Mouse (Mus musculus): ENCODE measurements around the gene Gprin1. TPM values are rescaled to one million over a fixed set of nuclear protein-coding genes. Genes with fewer than 3 reads are reported as not detected.

The Gprin1 gene
- polyA plus RNA-seq, 2 experiments: 0.01 to 0.03 TPM

DNA sequence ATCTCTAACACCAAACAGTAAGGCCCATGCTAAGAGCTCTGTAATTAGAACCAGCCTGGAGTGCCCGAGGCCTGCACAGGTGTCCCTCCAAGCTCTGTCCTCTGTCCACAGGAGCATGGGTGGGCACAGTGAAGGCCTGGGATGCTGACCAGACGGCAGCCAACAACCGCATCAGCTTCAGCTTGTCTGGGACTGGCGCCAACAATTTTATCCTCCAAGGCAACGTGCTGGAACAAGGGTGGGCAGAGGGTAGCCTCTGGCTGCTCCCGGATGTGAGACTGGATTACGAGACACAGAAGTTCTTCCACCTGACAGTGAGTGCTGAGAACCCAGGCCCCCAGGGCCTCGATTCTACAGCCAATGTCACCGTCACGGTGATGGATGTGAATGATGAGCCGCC lies 23.5 kb downstream of the Gprin1 start:
- TF ChIP-seq EP300 (IDR thresholded peaks at IDR 0.05; ENCODE audit: low read depth): no peak
- Histone ChIP-seq H3K27me3 (ENCODE audit: control insufficient read depth, insufficient read depth, low read length) (no peaks in the 10 kb centered on the region), H3K9me3 (ENCODE audit: control insufficient read depth, low read length) (peaks cover 3% of the 10 kb centered on the region; the same call in 1 of the 2 replicates), H3K36me3 (replicated peaks; ENCODE audit: control insufficient read depth, insufficient read depth, low read depth) (no peaks in the 10 kb centered on the region), H3K9ac (replicated peaks) (no peak overlapping the region), H3K4me3 (ENCODE audit: insufficient read depth in 1 of 2, low read depth in 2 of 2, low read length in 2 of 2) (no peak overlapping the region), H3K27ac (no peak overlapping the region), H3K4me1 (replicated peaks; ENCODE audit: control insufficient read depth in 2 of 2, insufficient read depth in 2 of 2, low read length in 1 of 2) (no peaks in the 10 kb centered on the region), H3K4me2 (ENCODE audit: low read depth) (no peak overlapping the region)
- 64% methylated on average over 11 of the region's 11 CpGs for WGBS (ENCODE audit: insufficient replicate concordance)
- no peak for ATAC-seq (ENCODE audit: insufficient read depth)
- no peak for DNase-seq (ENCODE audit: low read depth in 3 of 3, low spot score in 3 of 3)

GRCm38 (mm10) chr13:54723143-54723542 lies 26.5 kb downstream of the Gprin1 start:
- H3K9ac ChIP-seq (replicated peaks): no peak overlapping the region
- no peak overlapping the region for H3K27ac ChIP-seq
- DNase-seq (ENCODE audit: low read depth in 3 of 3, low spot score in 3 of 3): no peak
- H3K4me3 ChIP-seq (ENCODE audit: insufficient read depth in 1 of 2, low read depth in 2 of 2, low read length in 2 of 2): no peak overlapping the region
- no peaks in the 10 kb centered on the region for H3K27me3 ChIP-seq (ENCODE audit: control insufficient read depth, insufficient read depth, low read length)
- TF ChIP-seq EP300 (IDR thresholded peaks at IDR 0.05; ENCODE audit: low read depth) (no peak), CTCF (IDR thresholded peaks at IDR 0.05; ENCODE audit: low read depth) (peak; percentile 52)
- WGBS (ENCODE audit: insufficient replicate concordance): 89% methylated on average over 3 of the region's 3 CpGs
- no peaks in the 10 kb centered on the region for H3K36me3 ChIP-seq (replicated peaks; ENCODE audit: control insufficient read depth, insufficient read depth, low read depth)
- H3K4me2 ChIP-seq (ENCODE audit: low read depth): no peak overlapping the region
- H3K9me3 ChIP-seq (ENCODE audit: control insufficient read depth, low read length): peaks cover 3% of the 10 kb centered on the region; the same call in 1 of the 2 replicates
- H3K4me1 ChIP-seq (replicated peaks; ENCODE audit: control insufficient read depth in 2 of 2, insufficient read depth in 2 of 2, low read length in 1 of 2): no peaks in the 10 kb centered on the region
- ATAC-seq (ENCODE audit: insufficient read depth): no peak

- ATAC-seq (ENCODE audit: insufficient read depth): 0 out of 2 replicates have a peak, but pooled peaks have one; percentile 39
Observed at GRCm38 (mm10) chr13:54716916-54717315, 32.8 kb downstream of the Gprin1 start.

GRCm38 (mm10) chr13:54714996-54715395 lies 34.7 kb downstream of the Gprin1 start:
- no peak overlapping the region for H3K4me2 ChIP-seq (ENCODE audit: low read depth)
- no peak overlapping the region for H3K4me3 ChIP-seq (ENCODE audit: insufficient read depth in 1 of 2, low read depth in 2 of 2, low read length in 2 of 2)
- 63% methylated on average over 10 of the region's 10 CpGs for WGBS (ENCODE audit: insufficient replicate concordance)
- no peaks in the 10 kb centered on the region for H3K4me1 ChIP-seq (replicated peaks; ENCODE audit: control insufficient read depth in 2 of 2, insufficient read depth in 2 of 2, low read length in 1 of 2)
- H3K9ac ChIP-seq (replicated peaks): no peak overlapping the region
- H3K27me3 ChIP-seq (ENCODE audit: control insufficient read depth, insufficient read depth, low read length): no peaks in the 10 kb centered on the region
- DNase-seq (ENCODE audit: low read depth in 3 of 3, low spot score in 3 of 3) (no peak), ATAC-seq (ENCODE audit: insufficient read depth) (no peak)
- H3K27ac ChIP-seq: no peak overlapping the region
- TF ChIP-seq CTCF (IDR thresholded peaks at IDR 0.05; ENCODE audit: low read depth) (no peak), EP300 (IDR thresholded peaks at IDR 0.05; ENCODE audit: low read depth) (no peak)
- H3K9me3 ChIP-seq (ENCODE audit: control insufficient read depth, low read length): no peaks in the 10 kb centered on the region
- H3K36me3 ChIP-seq (replicated peaks; ENCODE audit: control insufficient read depth, insufficient read depth, low read depth): no peaks in the 10 kb centered on the region

More at GRCm38 (mm10) chr13:54716916-54717315, 32.8 kb downstream of the Gprin1 start:
- Histone ChIP-seq H3K27me3 (ENCODE audit: control insufficient read depth, insufficient read depth, low read length) (no peaks in the 10 kb centered on the region), H3K4me3 (ENCODE audit: insufficient read depth in 1 of 2, low read depth in 2 of 2, low read length in 2 of 2) (no peak overlapping the region), H3K36me3 (replicated peaks; ENCODE audit: control insufficient read depth, insufficient read depth, low read depth) (no peaks in the 10 kb centered on the region), H3K4me2 (ENCODE audit: low read depth) (no peak overlapping the region), H3K9me3 (ENCODE audit: control insufficient read depth, low read length) (no peaks in the 10 kb centered on the region), H3K4me1 (replicated peaks; ENCODE audit: control insufficient read depth in 2 of 2, insufficient read depth in 2 of 2, low read length in 1 of 2) (no peaks in the 10 kb centered on the region), H3K27ac (no peak overlapping the region), H3K9ac (replicated peaks) (no peak overlapping the region)
- DNase-seq (ENCODE audit: low read depth in 3 of 3, low spot score in 3 of 3): no peak
- TF ChIP-seq EP300 (IDR thresholded peaks at IDR 0.05; ENCODE audit: low read depth): no peak
- peak; percentile 82 for TF ChIP-seq CTCF (IDR thresholded peaks at IDR 0.05; ENCODE audit: low read depth)
- 3% methylated on average over 5 of the region's 5 CpGs for WGBS (ENCODE audit: insufficient replicate concordance)

DNA sequence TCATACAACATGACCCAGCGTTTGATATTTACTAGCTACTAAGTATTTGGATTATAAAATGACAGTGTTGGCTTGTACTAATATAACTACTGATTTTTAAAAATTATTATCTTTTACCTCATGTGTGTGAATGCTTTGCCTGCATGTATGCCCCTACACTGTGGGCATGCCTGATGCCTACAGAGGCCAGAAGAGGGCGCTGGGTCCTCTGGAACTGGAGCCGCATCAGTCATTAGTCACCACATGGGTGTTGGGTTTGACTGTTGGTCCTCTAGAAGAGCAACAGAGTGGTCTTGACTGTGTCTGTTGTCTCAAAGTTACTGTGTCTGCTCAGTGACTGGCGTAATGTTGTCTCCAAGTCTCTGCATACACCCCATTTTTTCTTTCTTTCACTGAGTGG lies 35.3 kb downstream of the Gprin1 start:
- TF ChIP-seq EP300 (IDR thresholded peaks at IDR 0.05; ENCODE audit: low read depth) (no peak), CTCF (IDR thresholded peaks at IDR 0.05; ENCODE audit: low read depth) (peak; percentile 40; the same call in 1 of the 2 replicates)
- Histone ChIP-seq H3K27ac (no peak overlapping the region), H3K4me2 (ENCODE audit: low read depth) (no peak overlapping the region), H3K4me1 (replicated peaks; ENCODE audit: control insufficient read depth in 2 of 2, insufficient read depth in 2 of 2, low read length in 1 of 2) (no peaks in the 10 kb centered on the region), H3K9me3 (ENCODE audit: control insufficient read depth, low read length) (no peaks in the 10 kb centered on the region), H3K27me3 (ENCODE audit: control insufficient read depth, insufficient read depth, low read length) (no peaks in the 10 kb centered on the region), H3K4me3 (ENCODE audit: insufficient read depth in 1 of 2, low read depth in 2 of 2, low read length in 2 of 2) (no peak overlapping the region), H3K36me3 (replicated peaks; ENCODE audit: control insufficient read depth, insufficient read depth, low read depth) (no peaks in the 10 kb centered on the region), H3K9ac (replicated peaks) (no peak overlapping the region)
- WGBS (ENCODE audit: insufficient replicate concordance): 25% methylated on average over 4 of the region's 4 CpGs
- no peak for DNase-seq (ENCODE audit: low read depth in 3 of 3, low spot score in 3 of 3)
- no peak for ATAC-seq (ENCODE audit: insufficient read depth)
